Mouse (Mus musculus) Patski (cell line): ENCODE results near the gene Hist1h3a. TPM values are rescaled to one million over a fixed set of nuclear protein-coding genes. Genes with fewer than 3 reads are reported as not detected.
"Not testable (repeated sequence)": the region's sequence is repeated elsewhere in the genome, so short reads cannot be mapped to it uniquely, and the experiment has no call there.

ENCODE experiments used
- ATAC-seq: fragments of 100-300 bp; one replicate; pipeline ENCODE4 v1.8.0; 2021
- CTCF ChIA-PET: fragments of 350-600 bp; sonication (Branson Sonifier 250); formaldehyde crosslinking; loops from one replicate; lab custom pipeline; 2022; ENCODE audit warnings: inconsistent platforms; lab: Charles Lee
- POLR2A ChIA-PET: fragments of 350-600 bp; sonication (Branson Sonifier 250); formaldehyde crosslinking; loops from one replicate; lab custom pipeline; 2022; ENCODE audit warnings: antibody characterized with exemption, inconsistent platforms; lab: Charles Lee
- DNase-seq: peaks from one replicate; pipeline ENCODE4 v3.0.0-alpha.2; 2011; ENCODE audit warnings: low read depth, low spot score
- H3K27me3 ChIP-seq: fragments of 371-371 bp; one replicate; pipeline ENCODE4 v1.5.1; 2021
- CTCF ChIP-seq: fragments of 100-300 bp; IDR thresholded peaks from one replicate; pipeline ENCODE4 v1.5.1; 2021
- in situ Hi-C: fragments of 300-500 bp; cut with MboI; formaldehyde crosslinking; loops from 3 replicates; pipeline ENCODE4 v1.11.1; 2018; ENCODE audit warnings: low pct_unique_long_range_greater_than_20kb, mixed read lengths
- polyA plus RNA-seq: library from polyadenylated mRNA; unstranded; gene quantifications from one replicate; pipeline ENCODE4 v1.2.3, GENCODE M21; 2021

Gene Hist1h3a
- polyA plus RNA-seq, 1 experiment from 2014 or later, result 0.18 TPM

GRCm38 (mm10) chr13:23724239-23724638 is 37.9 kb downstream of the Hist1h3a start:
- in situ Hi-C loops, result no loop called here

GRCm38 (mm10) chr13:23717593-23718245 is 44.5 kb downstream of the Hist1h3a start:
- H3K27me3 ChIP-seq, in situ Hi-C loops, ATAC-seq, POLR2A ChIA-PET, DNase-seq: not testable (repeated sequence)
- CTCF ChIA-PET, result interaction anchor here (1.1 to 1.5 kb wide), 3 partner anchors 8 to 16 kb away, joined by 3 to 4 read pairs (median 4); no protein-coding TSS in a partner anchor

More at GRCm38 (mm10) chr13:23724239-23724638, 37.9 kb downstream of the Hist1h3a start:
- no peaks in the 10 kb centered on the region for H3K27me3 ChIP-seq
- no peak for TF ChIP-seq CTCF
- no peak for ATAC-seq
- no peak for DNase-seq
- CTCF ChIA-PET, result interaction anchor here (0.8 to 1.1 kb wide), 2 partner anchors 10 to 12 kb away, joined by 3 read pairs; no protein-coding TSS in a partner anchor
- POLR2A ChIA-PET, result no interaction called here

GRCm38 (mm10) chr13:23717176-23717575 is 45.0 kb downstream of the Hist1h3a start:
- TF ChIP-seq CTCF, result no peak
- ChIA-PET CTCF (interaction anchor here (1.1 to 1.5 kb wide), 2 partner anchors 13 to 16 kb away, joined by 4 read pairs; no protein-coding TSS in a partner anchor), POLR2A (no interaction called here)
- in situ Hi-C loops, result no loop called here
- no peak for DNase-seq
- ATAC-seq, result no peak
- no peaks in the 10 kb centered on the region for H3K27me3 ChIP-seq

- ATAC-seq (no peak), DNase-seq (no peak)
- ChIA-PET POLR2A (no interaction called here), CTCF (no interaction called here)
- in situ Hi-C loops, result no loop called here
- no peaks in the 10 kb centered on the region for H3K27me3 ChIP-seq
- TF ChIP-seq CTCF, result no peak
Observed at GRCm38 (mm10) chr13:23716261-23717042, 45.7 kb downstream of the Hist1h3a start.

Other genes with a start within 250 kb of the Hist1h3a start
- gene Hist1h4h, start 231.3 kb downstream of the Hist1h3a start, polyA plus RNA-seq, result 7.0 TPM
- 1.3 TPM for gene Hist1h2af, start 228.5 kb downstream of the Hist1h3a start, polyA plus RNA-seq
- gene Hist1h3g, start 227.0 kb downstream of the Hist1h3a start, polyA plus RNA-seq, result 1.7 TPM
- gene Hist1h2bh, start 219.0 kb downstream of the Hist1h3a start, polyA plus RNA-seq, result 2.1 TPM
- 0.49 TPM for gene Hist1h3f, start 218.3 kb downstream of the Hist1h3a start, polyA plus RNA-seq
- gene Hist1h4f, start 210.7 kb downstream of the Hist1h3a start, polyA plus RNA-seq, result not detected
- gene Hist1h1d, start 209.1 kb downstream of the Hist1h3a start, polyA plus RNA-seq, result 2.1 TPM
- 0.56 TPM for gene Hist1h3e, start 200.0 kb downstream of the Hist1h3a start, polyA plus RNA-seq
- 0.72 TPM for gene Hist1h2ae, start 191.2 kb downstream of the Hist1h3a start, polyA plus RNA-seq
- 12.9 TPM for gene Hist1h2bg, start 191.0 kb downstream of the Hist1h3a start, polyA plus RNA-seq
- gene Hist1h2bf, start 188.2 kb downstream of the Hist1h3a start, polyA plus RNA-seq, result 2.0 TPM
- 1.0 TPM for gene Hist1h2ad, start 188.0 kb downstream of the Hist1h3a start, polyA plus RNA-seq
- 1.4 TPM for gene Hist1h3d, start 186.6 kb downstream of the Hist1h3a start, polyA plus RNA-seq
- gene Hist1h4d, start 180.8 kb downstream of the Hist1h3a start, polyA plus RNA-seq, result 0.36 TPM
- gene Hist1h2be, start 141.3 kb downstream of the Hist1h3a start, polyA plus RNA-seq, result 2.9 TPM
- 1.6 TPM for gene Hist1h1e, start 139.8 kb downstream of the Hist1h3a start, polyA plus RNA-seq
- 0.92 TPM for gene Hist1h2ac, start 78.4 kb downstream of the Hist1h3a start, polyA plus RNA-seq
- gene Hist1h2bc, start 78.2 kb downstream of the Hist1h3a start, polyA plus RNA-seq, result 60.2 TPM
- 4.6 TPM for gene Hist1h1t, start 66.6 kb downstream of the Hist1h3a start, polyA plus RNA-seq
- 0.36 TPM for gene Hist1h4c, start 63.9 kb downstream of the Hist1h3a start, polyA plus RNA-seq
- 5.8 TPM for gene Hfe, start 51.5 kb downstream of the Hist1h3a start, polyA plus RNA-seq
- gene Hist1h1c, start 23.6 kb downstream of the Hist1h3a start, polyA plus RNA-seq, result 245 TPM
- gene Hist1h3c, start 16.8 kb downstream of the Hist1h3a start, polyA plus RNA-seq, result 0.73 TPM
- gene Hist1h2bb, start 15.7 kb downstream of the Hist1h3a start, polyA plus RNA-seq, result 0.41 TPM
- 0.40 TPM for gene Hist1h2ab, start 11.3 kb downstream of the Hist1h3a start, polyA plus RNA-seq
- 0.65 TPM for gene Hist1h3b, start 10.1 kb downstream of the Hist1h3a start, polyA plus RNA-seq
- 2.0 TPM for gene Hist1h4b, start 5.4 kb downstream of the Hist1h3a start, polyA plus RNA-seq
- gene Hist1h4a, start 1.2 kb downstream of the Hist1h3a start, polyA plus RNA-seq, result 0.13 TPM
- gene Hist1h1a, start 1.3 kb upstream of the Hist1h3a start, polyA plus RNA-seq, result 1.2 TPM
- not detected for gene Trim38, start 7.5 kb upstream of the Hist1h3a start, polyA plus RNA-seq
- gene Slc17a2, start 44.6 kb upstream of the Hist1h3a start, polyA plus RNA-seq, result not detected
- 0.06 TPM for gene Slc17a3, start 77.0 kb upstream of the Hist1h3a start, polyA plus RNA-seq
- 15.2 TPM for gene Slc17a1, start 105.4 kb upstream of the Hist1h3a start, polyA plus RNA-seq
- gene Slc17a4, start 152.6 kb upstream of the Hist1h3a start, polyA plus RNA-seq, result 0.22 TPM
- not detected for gene Hist1h2ba, start 171.8 kb upstream of the Hist1h3a start, polyA plus RNA-seq
- not detected for gene Hist1h2aa, start 172.1 kb upstream of the Hist1h3a start, polyA plus RNA-seq
- gene Scgn, start 228.8 kb upstream of the Hist1h3a start, polyA plus RNA-seq, result 0.21 TPM